Mouse (Mus musculus): ENCODE results near the gene Kcnk13. TPM values are rescaled to one million over a fixed set of nuclear protein-coding genes. Genes with fewer than 3 reads are reported as not detected.

The Kcnk13 gene
- polyA plus RNA-seq, 1 experiment from 2014 or later: 0.94 TPM

- no peaks in the 10 kb centered on the region for H3K9me3 ChIP-seq
- no peak overlapping the region for H3K4me2 ChIP-seq
- WGBS: 80% methylated on average over 5 of the region's 5 CpGs
- H3K4me1 ChIP-seq: 0 out of 2 replicates have a peak, but pooled peaks cover 4% of the 10 kb centered on the region
- H3K4me3 ChIP-seq: no peak overlapping the region
- H3K27ac ChIP-seq: no peak overlapping the region
- H3K9ac ChIP-seq: no peak overlapping the region
- ATAC-seq (ENCODE audit: insufficient number of reproducible peaks, insufficient read depth, low FRiP score, low TSS enrichment, low read depth): no peak
- no peaks in the 10 kb centered on the region for H3K36me3 ChIP-seq
- H3K27me3 ChIP-seq: no peaks in the 10 kb centered on the region
Measured at GRCm38 (mm10) chr12:99999726-100000125, 35.4 kb downstream of the Kcnk13 start.

GRCm38 (mm10) chr12:100000381-100000780 lies 36.1 kb downstream of the Kcnk13 start:
- Histone ChIP-seq H3K9ac (no peak overlapping the region), H3K4me1 (0 out of 2 replicates have a peak, but pooled peaks cover 4% of the 10 kb centered on the region), H3K36me3 (no peaks in the 10 kb centered on the region), H3K4me2 (no peak overlapping the region), H3K4me3 (no peak overlapping the region), H3K27ac (no peak overlapping the region), H3K9me3 (no peaks in the 10 kb centered on the region), H3K27me3 (no peaks in the 10 kb centered on the region)
- 87% methylated on average over 7 of the region's 7 CpGs for WGBS
- no peak for ATAC-seq (ENCODE audit: insufficient number of reproducible peaks, insufficient read depth, low FRiP score, low TSS enrichment, low read depth)

GRCm38 (mm10) chr12:100001246-100001645 lies 36.9 kb downstream of the Kcnk13 start:
- no peaks in the 10 kb centered on the region for H3K36me3 ChIP-seq
- WGBS: 93% methylated on average over 3 of the region's 3 CpGs
- H3K4me1 ChIP-seq: 0 out of 2 replicates have a peak, but pooled peaks cover 4% of the 10 kb centered on the region
- H3K27ac ChIP-seq: no peak overlapping the region
- H3K9me3 ChIP-seq: no peaks in the 10 kb centered on the region
- no peaks in the 10 kb centered on the region for H3K27me3 ChIP-seq
- H3K4me3 ChIP-seq: no peak overlapping the region
- no peak overlapping the region for H3K9ac ChIP-seq
- ATAC-seq (ENCODE audit: insufficient number of reproducible peaks, insufficient read depth, low FRiP score, low TSS enrichment, low read depth): no peak
- no peak overlapping the region for H3K4me2 ChIP-seq

GRCm38 (mm10) chr12:100001910-100002309 lies 37.6 kb downstream of the Kcnk13 start:
- H3K4me3 ChIP-seq: no peak overlapping the region
- no peak overlapping the region for H3K4me2 ChIP-seq
- no peaks in the 10 kb centered on the region for H3K36me3 ChIP-seq
- 0 out of 2 replicates have a peak, but pooled peaks cover 4% of the 10 kb centered on the region for H3K4me1 ChIP-seq
- ATAC-seq (ENCODE audit: insufficient number of reproducible peaks, insufficient read depth, low FRiP score, low TSS enrichment, low read depth): no peak
- H3K9me3 ChIP-seq: no peaks in the 10 kb centered on the region
- 83% methylated on average over 3 of the region's 3 CpGs for WGBS
- no peak overlapping the region for H3K27ac ChIP-seq
- H3K9ac ChIP-seq: no peak overlapping the region
- no peaks in the 10 kb centered on the region for H3K27me3 ChIP-seq

GRCm38 (mm10) chr12:100002914-100003587 lies 38.8 kb downstream of the Kcnk13 start:
- 0 out of 2 replicates have a peak overlapping the region, but pooled peaks have one; percentile 16 for H3K4me2 ChIP-seq
- H3K4me1 ChIP-seq: 0 out of 2 replicates have a peak, but pooled peaks cover 4% of the 10 kb centered on the region
- H3K27me3 ChIP-seq: no peaks in the 10 kb centered on the region
- no peak overlapping the region for H3K9ac ChIP-seq
- 0 out of 2 replicates have a peak overlapping the region, but pooled peaks have one; percentile 4 for H3K27ac ChIP-seq
- WGBS: 30% methylated on average over 8 of the region's 8 CpGs
- H3K36me3 ChIP-seq: no peaks in the 10 kb centered on the region
- ATAC-seq (ENCODE audit: insufficient number of reproducible peaks, insufficient read depth, low FRiP score, low TSS enrichment, low read depth): peak; percentile 56; the same call in 1 of the 2 replicates
- no peaks in the 10 kb centered on the region for H3K9me3 ChIP-seq
- H3K4me3 ChIP-seq: no peak overlapping the region

GRCm38 (mm10) chr12:100005285-100005684 lies 41.0 kb downstream of the Kcnk13 start:
- Histone ChIP-seq H3K9ac (no peak overlapping the region), H3K4me2 (no peak overlapping the region), H3K27me3 (no peaks in the 10 kb centered on the region), H3K9me3 (no peaks in the 10 kb centered on the region), H3K27ac (no peak overlapping the region), H3K4me3 (no peak overlapping the region), H3K4me1 (no peaks in the 10 kb centered on the region), H3K36me3 (no peaks in the 10 kb centered on the region)
- 86% methylated on average over 5 of the region's 5 CpGs for WGBS
- ATAC-seq (ENCODE audit: insufficient number of reproducible peaks, insufficient read depth, low FRiP score, low TSS enrichment, low read depth): no peak

- no peak overlapping the region for H3K27ac ChIP-seq
- ATAC-seq (ENCODE audit: insufficient number of reproducible peaks, insufficient read depth, low FRiP score, low TSS enrichment, low read depth): no peak
- H3K9me3 ChIP-seq: no peaks in the 10 kb centered on the region
- H3K36me3 ChIP-seq: no peaks in the 10 kb centered on the region
- 83% methylated on average over 2 of the region's 2 CpGs for WGBS
- H3K9ac ChIP-seq: no peak overlapping the region
- no peaks in the 10 kb centered on the region for H3K4me1 ChIP-seq
- H3K4me2 ChIP-seq: no peak overlapping the region
- no peak overlapping the region for H3K4me3 ChIP-seq
- no peaks in the 10 kb centered on the region for H3K27me3 ChIP-seq
Measured at GRCm38 (mm10) chr12:100006681-100007080, 42.4 kb downstream of the Kcnk13 start.

- Histone ChIP-seq H3K4me1 (no peaks in the 10 kb centered on the region), H3K27me3 (no peaks in the 10 kb centered on the region), H3K27ac (no peak overlapping the region), H3K9ac (no peak overlapping the region), H3K36me3 (no peaks in the 10 kb centered on the region), H3K9me3 (no peaks in the 10 kb centered on the region), H3K4me3 (no peak overlapping the region), H3K4me2 (no peak overlapping the region)
- 87% methylated on average over 3 of the region's 3 CpGs for WGBS
- ATAC-seq (ENCODE audit: insufficient number of reproducible peaks, insufficient read depth, low FRiP score, low TSS enrichment, low read depth): no peak
Measured at GRCm38 (mm10) chr12:100012839-100013238, 48.5 kb downstream of the Kcnk13 start.

GRCm38 (mm10) chr12:100015146-100015545 lies 50.8 kb downstream of the Kcnk13 start:
- H3K36me3 ChIP-seq: no peaks in the 10 kb centered on the region

GRCm38 (mm10) chr12:100017709-100018108 lies 53.4 kb downstream of the Kcnk13 start:
- Histone ChIP-seq H3K9ac (no peak overlapping the region), H3K4me1 (no peaks in the 10 kb centered on the region), H3K9me3 (no peaks in the 10 kb centered on the region), H3K27me3 (no peaks in the 10 kb centered on the region), H3K4me2 (no peak overlapping the region), H3K36me3 (no peaks in the 10 kb centered on the region), H3K27ac (no peak overlapping the region), H3K4me3 (no peak overlapping the region)
- WGBS: 75% methylated on average over 6 of the region's 6 CpGs
- ATAC-seq (ENCODE audit: insufficient number of reproducible peaks, insufficient read depth, low FRiP score, low TSS enrichment, low read depth): no peak

More at GRCm38 (mm10) chr12:100015146-100015545, 50.8 kb downstream of the Kcnk13 start:
- WGBS: 84% methylated on average over 5 of the region's 5 CpGs
- no peak overlapping the region for H3K4me2 ChIP-seq
- no peak for ATAC-seq (ENCODE audit: insufficient number of reproducible peaks, insufficient read depth, low FRiP score, low TSS enrichment, low read depth)
- H3K27me3 ChIP-seq: no peaks in the 10 kb centered on the region
- H3K27ac ChIP-seq: no peak overlapping the region
- H3K4me3 ChIP-seq: no peak overlapping the region
- H3K9ac ChIP-seq: no peak overlapping the region
- no peaks in the 10 kb centered on the region for H3K9me3 ChIP-seq
- H3K4me1 ChIP-seq: no peaks in the 10 kb centered on the region

GRCm38 (mm10) chr12:100022490-100022889 lies 58.2 kb downstream of the Kcnk13 start:
- Histone ChIP-seq H3K4me2 (no peak overlapping the region), H3K9me3 (no peaks in the 10 kb centered on the region), H3K4me3 (no peak overlapping the region), H3K27ac (no peak overlapping the region), H3K36me3 (no peaks in the 10 kb centered on the region), H3K9ac (no peak overlapping the region), H3K27me3 (no peaks in the 10 kb centered on the region), H3K4me1 (no peaks in the 10 kb centered on the region)
- 83% methylated on average over 5 of the region's 5 CpGs for WGBS
- no peak for ATAC-seq (ENCODE audit: insufficient number of reproducible peaks, insufficient read depth, low FRiP score, low TSS enrichment, low read depth)

GRCm38 (mm10) chr12:100023821-100024365 lies 59.6 kb downstream of the Kcnk13 start:
- WGBS: 84% methylated on average over 12 of the region's 12 CpGs
- no peaks in the 10 kb centered on the region for H3K27me3 ChIP-seq
- ATAC-seq (ENCODE audit: insufficient number of reproducible peaks, insufficient read depth, low FRiP score, low TSS enrichment, low read depth): no peak

More at GRCm38 (mm10) chr12:100023821-100024365, 59.6 kb downstream of the Kcnk13 start:
- Histone ChIP-seq H3K4me1 (no peaks in the 10 kb centered on the region), H3K36me3 (no peaks in the 10 kb centered on the region), H3K4me2 (no peak overlapping the region), H3K9ac (no peak overlapping the region), H3K4me3 (no peak overlapping the region), H3K9me3 (no peaks in the 10 kb centered on the region), H3K27ac (no peak overlapping the region)
